Mouse (Mus musculus) adipose tissue, adult 10 weeks (tissue): ENCODE measurements around the gene Asb3. TPM values are rescaled to one million over a fixed set of nuclear protein-coding genes. Genes with fewer than 3 reads are reported as not detected.

ENCODE experiments used
- polyA plus RNA-seq: library from polyadenylated mRNA; stranded (reverse); fragments of 350-450 nt; fragmentation: Illumina TruSeq; extraction: RNeasy Lipid Tissue Mini Kit (QIAGEN cat#74804); gene quantifications from one replicate; pipeline ENCODE4 v1.2.3, GENCODE M21; 2014; ENCODE audit warnings: low read depth, low replicate concordance

Gene Asb3
- 9.4 TPM for polyA plus RNA-seq

DNA sequence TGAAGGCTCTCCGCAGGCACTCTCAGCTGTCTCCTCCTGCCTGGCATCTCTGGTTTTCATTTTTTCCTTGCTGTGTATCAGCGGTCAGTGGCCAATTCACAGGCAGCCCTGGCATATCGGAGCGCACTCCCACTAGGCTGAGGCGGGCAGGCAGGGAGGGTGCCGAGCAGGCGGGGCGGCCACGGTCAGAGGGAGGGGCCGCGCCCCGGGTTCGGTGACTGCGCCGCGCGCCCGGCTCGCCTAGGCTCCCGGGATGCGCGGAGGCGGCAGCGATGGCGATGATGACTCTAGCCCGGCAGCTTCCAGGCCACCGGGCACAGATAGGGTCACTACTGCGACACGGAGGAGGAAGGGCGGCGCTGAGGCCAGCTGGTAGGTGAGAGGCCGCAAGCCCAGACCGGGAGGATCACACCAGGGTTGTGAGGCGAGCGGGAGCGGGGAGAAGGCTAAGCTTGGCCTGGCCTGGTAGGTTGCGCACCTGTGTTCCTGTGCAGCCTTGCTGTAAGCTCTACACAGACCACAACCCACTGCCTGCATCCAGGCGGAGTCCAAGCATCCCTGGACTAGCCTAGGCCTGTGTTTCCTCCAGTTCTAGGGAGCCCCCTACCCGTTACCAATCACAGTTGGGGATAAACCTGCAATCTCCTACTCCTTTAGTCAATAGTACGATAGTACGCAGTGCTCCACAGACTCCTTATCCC, at the start of gene Asb3, which contains the start of gene Gpr75:
Asb3 (plus strand) TSS at position 246 of the 701 bp plus-strand sequence.
Gpr75 (plus strand) TSS at position 188 of the 701 bp plus-strand sequence.

DNA sequence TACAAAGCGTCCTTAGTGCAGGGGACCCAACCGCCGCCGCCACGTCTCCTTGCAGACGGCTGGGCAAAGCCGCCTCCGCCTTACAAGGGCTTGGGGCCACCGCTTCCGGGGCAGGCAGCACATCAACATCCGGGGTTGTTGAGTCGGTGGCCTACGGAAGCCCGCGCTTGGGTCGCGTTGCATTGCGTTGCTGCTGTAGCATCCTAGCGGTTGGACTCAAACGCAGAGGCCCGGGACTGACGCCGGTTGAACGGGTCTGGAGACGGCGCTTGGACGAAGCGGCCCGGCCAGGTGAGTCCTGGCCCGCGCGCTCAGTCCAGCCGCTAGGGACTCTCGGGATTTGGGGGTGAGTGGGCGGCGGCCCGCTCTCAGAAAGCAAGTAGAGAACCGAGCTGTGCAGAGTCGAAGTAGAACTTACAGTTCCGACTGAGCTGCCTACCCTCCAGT, 69.1 kb downstream of the Asb3 start, which contains the start of gene Erlec1:
Erlec1 (minus strand) TSS at position 57 of the 447 bp plus-strand sequence.

DNA sequence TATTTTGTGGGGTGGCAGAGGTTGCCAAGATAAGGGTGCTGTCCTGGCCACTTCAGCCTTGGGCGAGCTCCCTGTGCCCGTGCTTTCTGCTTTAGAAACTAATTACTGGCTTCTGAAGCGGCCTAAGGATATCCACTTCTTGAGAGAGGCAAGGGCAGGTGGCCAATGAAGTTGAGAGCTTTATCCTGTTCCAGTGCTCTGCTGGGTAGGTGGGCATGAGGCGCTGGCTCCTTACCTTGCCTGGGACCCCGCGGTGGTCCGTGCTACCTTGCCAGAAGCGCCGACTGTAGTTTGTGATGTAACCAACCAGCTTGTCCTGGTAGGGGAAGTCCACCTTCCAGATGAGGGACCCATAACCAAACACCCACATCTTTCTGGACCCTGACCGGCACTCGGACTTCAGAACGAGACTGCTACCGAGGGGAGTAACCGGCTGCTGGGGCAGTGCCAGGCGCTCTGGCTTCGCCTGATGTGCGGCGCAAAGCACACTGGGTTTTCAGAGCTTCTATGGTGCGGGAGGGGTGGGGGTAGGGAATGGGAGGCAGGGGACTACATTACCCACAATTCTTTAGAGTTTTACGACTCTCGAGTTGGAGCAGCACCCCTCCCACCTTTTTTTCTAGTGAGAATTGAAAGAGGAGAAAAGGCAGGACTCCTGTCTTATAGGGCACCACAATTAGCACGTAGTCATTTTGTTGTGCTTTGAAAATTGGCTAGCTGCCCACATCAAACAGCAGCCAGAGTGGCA, 100.8 kb downstream of the Asb3 start, which contains the start of gene Chac2:
Chac2 (minus strand) TSS at position 474 of the 748 bp plus-strand sequence.

Other genes with a start within 250 kb of the Asb3 start
- gene Acyp2, start 235.8 kb upstream of the Asb3 start, polyA plus RNA-seq, result 25.3 TPM
- gene Psme4, start 113.7 kb upstream of the Asb3 start, polyA plus RNA-seq, result 38.8 TPM
- 0.36 TPM for gene Gpr75, start 58 bp upstream of the Asb3 start, polyA plus RNA-seq
- 85.4 TPM for gene Erlec1, start 68.9 kb downstream of the Asb3 start, polyA plus RNA-seq
- gene Chac2, start 100.9 kb downstream of the Asb3 start, polyA plus RNA-seq, result 7.8 TPM